In genomic region chr6:71823488-71823887, GRCm38 (mm10) we compare ENCODE assay signal across 8 mouse cellular contexts. TPM values are rescaled to one million over a fixed set of nuclear protein-coding genes. Genes with fewer than 3 reads are reported as not detected.
DNase-seq lines count a peak whose midpoint lies in the region; ATAC-seq and TF ChIP-seq lines count a peak whose summit lies in the region.

No protein-coding gene starts in this region.

- no peaks in the 10 kb centered on the region for H3K9me3 ChIP-seq in hindbrain, postnatal 0 days (ENCODE audit: low read length)
- no peaks in the 10 kb centered on the region for H3K9me3 ChIP-seq in megakaryocyte, embryonic 14.5 days

- ATAC-seq in common myeloid progenitor, adult 5-6 weeks (replicated peaks; ENCODE audit: low read depth, poor library complexity, severe bottlenecking) = peak; percentile 99
- peak; percentile 93 for ATAC-seq in hindbrain, postnatal 0 days

- H3K4me3 ChIP-seq in gastrocnemius, adult 2 months = peak overlapping the region; percentile 89
- peak overlapping the region; percentile 78 for H3K4me3 ChIP-seq in hindbrain, postnatal 0 days (ENCODE audit: low read length)
- peak overlapping the region; percentile 99 for H3K4me3 ChIP-seq in megakaryocyte, embryonic 14.5 days (replicated peaks)

- intact Hi-C loops in gastrocnemius, adult 2 months (cut with DNase I) = loop anchor here (10.0 kb wide), 1 partner anchor 979 kb away; the partner anchor contains the start of gene Eif2ak3

- H3K36me3 ChIP-seq in hindbrain, postnatal 0 days (ENCODE audit: insufficient read depth, low read length) = peaks cover 2% of the 10 kb centered on the region; the same call in 1 of the 2 replicates
- H3K36me3 ChIP-seq in megakaryocyte, embryonic 14.5 days (replicated peaks; ENCODE audit: low read length) = peaks cover 12% of the 10 kb centered on the region

- H3K9ac ChIP-seq in hindbrain, postnatal 0 days (replicated peaks; ENCODE audit: low read length) = peak overlapping the region; percentile 63

- WGBS in hindbrain, postnatal 0 days = 1% methylated on average over 19 of the region's 19 CpGs

- no peak for TF ChIP-seq CTCF in gastrocnemius, adult 2 months (IDR thresholded peaks at IDR 0.05)
- TF ChIP-seq CTCF in hindbrain, postnatal 0 days (IDR thresholded peaks at IDR 0.05; ENCODE audit: low read depth) = no peak

- peak overlapping the region; percentile 86 for H3K27ac ChIP-seq in gastrocnemius, adult 2 months
- 0 out of 2 replicates have a peak overlapping the region, but pooled peaks have one; percentile 26 for H3K27ac ChIP-seq in hindbrain, postnatal 0 days

- H3K4me1 ChIP-seq in hindbrain, postnatal 0 days (ENCODE audit: insufficient read depth, low read length) = peaks cover 7% of the 10 kb centered on the region; the same call in 1 of the 2 replicates
- H3K4me1 ChIP-seq in megakaryocyte, embryonic 14.5 days = peaks cover 27% of the 10 kb centered on the region

- peak overlapping the region; percentile 92 for H3K4me2 ChIP-seq in hindbrain, postnatal 0 days (ENCODE audit: low read depth, low read length)

- peak; percentile 95 for DNase-seq in ZHBTc4 (ENCODE audit: low read depth, low spot score)
- DNase-seq in gastrocnemius, adult 2 months = peak; percentile 90
- peak; percentile 91 for DNase-seq in hindbrain, postnatal 0 days (ENCODE audit: low spot score)
- DNase-seq in left cerebral cortex, adult 8-10 months (ENCODE audit: low spot score in 2 of 2) = peak; percentile 86 to 92
- peak; percentile 93 to 95 for DNase-seq in right cerebral cortex, postnatal 10 days (ENCODE audit: low spot score in 2 of 2)
- peak; percentile 85 for DNase-seq in urinary bladder, postnatal 25 days (ENCODE audit: low spot score)

- H3K27me3 ChIP-seq in hindbrain, postnatal 0 days (ENCODE audit: insufficient read depth, low read length) = no peaks in the 10 kb centered on the region; the same call in 1 of the 2 replicates
- H3K27me3 ChIP-seq in megakaryocyte, embryonic 14.5 days (replicated peaks) = no peaks in the 10 kb centered on the region

RNA-seq across cellular contexts. Expression of gene Mrpl35, which starts 3.3 kb away (rescaled TPM):
- total RNA-seq in common myeloid progenitor, adult 5-6 weeks (2017) = 41.8 and 42.1 TPM in 2 replicates
- 10 to 100 TPM; 41.0 to 43.0 TPM for total RNA-seq in gastrocnemius, adult 2 months (2021)
- 6.0 and 8.3 TPM in 2 replicates for total RNA-seq in hindbrain, postnatal 0 days (2014; rRNA removed)
- polyA plus RNA-seq in hindbrain, postnatal 0 days (2015; fragmentation: Nextera tagmentation; extraction: Ambion mirVana) = 50.8 and 51.8 TPM in 2 replicates
- total RNA-seq in left cerebral cortex, adult 8-10 months (2022) = 10 to 100 TPM; 24.9 to 36.6 (median 29.2) TPM
- 1.00 TPM in 1 of 2 replicates, not detected in the other for polyA plus RNA-seq in megakaryocyte, embryonic 14.5 days (2012; ENCODE audit: insufficient read depth, low replicate concordance)

RNA-seq across cellular contexts. Expression of gene Immt, which starts 7.6 kb away (rescaled TPM):
- 127 and 157 TPM in 2 replicates for total RNA-seq in common myeloid progenitor, adult 5-6 weeks (2017)
- 100 to 1,000 TPM; 253 to 335 TPM for total RNA-seq in gastrocnemius, adult 2 months (2021)
- total RNA-seq in hindbrain, postnatal 0 days (2014; rRNA removed) = 112 and 125 TPM in 2 replicates
- polyA plus RNA-seq in hindbrain, postnatal 0 days (2015; fragmentation: Nextera tagmentation; extraction: Ambion mirVana) = 164 and 165 TPM in 2 replicates
- total RNA-seq in left cerebral cortex, adult 8-10 months (2022) = 100 to 1,000 TPM; 142 to 166 (median 150) TPM
- 14.5 and 15.8 TPM in 2 replicates for polyA plus RNA-seq in megakaryocyte, embryonic 14.5 days (2012; ENCODE audit: insufficient read depth, low replicate concordance)

Comparison
In these comparisons a context has a peak if more than half of its experiments do, and no peak if none do; other contexts are left out.
1. Peak in every context shown above with its lines: DNase-seq, ATAC-seq, H3K4me3 ChIP-seq and H3K27ac ChIP-seq.